Mouse (Mus musculus): ENCODE measurements around the gene Tmc3. TPM values are rescaled to one million over a fixed set of nuclear protein-coding genes. Genes with fewer than 3 reads are reported as not detected.

Tmc3 gene
- polyA plus RNA-seq, 1 experiment from 2014 or later: 0.24 TPM

- TF ChIP-seq EP300 (IDR thresholded peaks at IDR 0.05) (no peak), CTCF (IDR thresholded peaks at IDR 0.05) (no peak)
- Histone ChIP-seq H3K4me2 (replicated peaks; ENCODE audit: low read depth, low read length) (no peak overlapping the region), H3K27ac (ENCODE audit: low read length) (no peak overlapping the region), H3K36me3 (ENCODE audit: insufficient read depth, low read length) (no peaks in the 10 kb centered on the region), H3K9me3 (ENCODE audit: low read length) (no peaks in the 10 kb centered on the region), H3K4me3 (ENCODE audit: low read depth, low read length) (no peak overlapping the region), H3K9ac (replicated peaks; ENCODE audit: low read depth) (no peak overlapping the region), H3K27me3 (replicated peaks; ENCODE audit: insufficient read depth, low read length) (no peaks in the 10 kb centered on the region), H3K4me1 (ENCODE audit: insufficient read depth, low read depth, low read length) (no peaks in the 10 kb centered on the region)
- ATAC-seq (peak; percentile 57; the same call in 1 of the 2 replicates), DNase-seq (ENCODE audit: low spot score) (peak; percentile 67)
- 56% methylated on average over 4 of the region's 4 CpGs for WGBS
Measured at GRCm38 (mm10) chr7:83580946-83581345, 3.8 kb upstream of the Tmc3 start.

GRCm38 (mm10) chr7:83594056-83594455 is 9.3 kb downstream of the Tmc3 start:
- Histone ChIP-seq H3K4me3 (ENCODE audit: low read depth, low read length) (no peak overlapping the region), H3K27me3 (replicated peaks; ENCODE audit: insufficient read depth, low read length) (no peaks in the 10 kb centered on the region), H3K4me1 (ENCODE audit: insufficient read depth, low read depth, low read length) (no peaks in the 10 kb centered on the region), H3K9ac (replicated peaks; ENCODE audit: low read depth) (no peak overlapping the region), H3K9me3 (ENCODE audit: low read length) (no peaks in the 10 kb centered on the region), H3K36me3 (ENCODE audit: insufficient read depth, low read length) (no peaks in the 10 kb centered on the region), H3K27ac (ENCODE audit: low read length) (no peak overlapping the region), H3K4me2 (replicated peaks; ENCODE audit: low read depth, low read length) (no peak overlapping the region)
- TF ChIP-seq EP300 (IDR thresholded peaks at IDR 0.05) (no peak), CTCF (IDR thresholded peaks at IDR 0.05) (no peak)
- ATAC-seq: no peak
- no peak for DNase-seq (ENCODE audit: low spot score)
- WGBS: 78% methylated on average over 3 of the region's 3 CpGs

- H3K4me1 ChIP-seq (ENCODE audit: insufficient read depth, low read depth, low read length): no peaks in the 10 kb centered on the region
- no peaks in the 10 kb centered on the region for H3K36me3 ChIP-seq (ENCODE audit: insufficient read depth, low read length)
- DNase-seq (ENCODE audit: low spot score) (no peak), ATAC-seq (no peak)
- no peak overlapping the region for H3K9ac ChIP-seq (replicated peaks; ENCODE audit: low read depth)
- no peaks in the 10 kb centered on the region for H3K27me3 ChIP-seq (replicated peaks; ENCODE audit: insufficient read depth, low read length)
- H3K27ac ChIP-seq (ENCODE audit: low read length): no peak overlapping the region
- H3K4me3 ChIP-seq (ENCODE audit: low read depth, low read length): no peak overlapping the region
- H3K9me3 ChIP-seq (ENCODE audit: low read length): no peaks in the 10 kb centered on the region
- H3K4me2 ChIP-seq (replicated peaks; ENCODE audit: low read depth, low read length): no peak overlapping the region
- 70% methylated on average over 3 of the region's 3 CpGs for WGBS
- TF ChIP-seq EP300 (IDR thresholded peaks at IDR 0.05) (no peak), CTCF (IDR thresholded peaks at IDR 0.05) (no peak)
Measured at GRCm38 (mm10) chr7:83597063-83597462, 12.3 kb downstream of the Tmc3 start.

- no peak overlapping the region for H3K27ac ChIP-seq (ENCODE audit: low read length)
- H3K27me3 ChIP-seq (replicated peaks; ENCODE audit: insufficient read depth, low read length): no peaks in the 10 kb centered on the region
- H3K9ac ChIP-seq (replicated peaks; ENCODE audit: low read depth): no peak overlapping the region
- ATAC-seq (peak; percentile 50; the same call in 1 of the 2 replicates), DNase-seq (ENCODE audit: low spot score) (peak; percentile 11)
- 64% methylated on average over 13 of the region's 13 CpGs for whole genome bisulfite sequencing
- H3K36me3 ChIP-seq (ENCODE audit: insufficient read depth, low read length): no peaks in the 10 kb centered on the region
- H3K4me3 ChIP-seq (ENCODE audit: low read depth, low read length): no peak overlapping the region
- no peaks in the 10 kb centered on the region for H3K9me3 ChIP-seq (ENCODE audit: low read length)
- H3K4me2 ChIP-seq (replicated peaks; ENCODE audit: low read depth, low read length): no peak overlapping the region
- H3K4me1 ChIP-seq (ENCODE audit: insufficient read depth, low read depth, low read length): no peaks in the 10 kb centered on the region
- TF ChIP-seq EP300 (IDR thresholded peaks at IDR 0.05): no peak
- TF ChIP-seq CTCF (IDR thresholded peaks at IDR 0.05): no peak
Measured at GRCm38 (mm10) chr7:83598997-83599912, 14.5 kb downstream of the Tmc3 start.

GRCm38 (mm10) chr7:83599913-83600286 is 15.2 kb downstream of the Tmc3 start:
- WGBS: 58% methylated on average over 8 of the region's 8 CpGs
- no peak for ATAC-seq
- H3K36me3 ChIP-seq (ENCODE audit: insufficient read depth, low read length): no peaks in the 10 kb centered on the region
- no peak overlapping the region for H3K4me3 ChIP-seq (ENCODE audit: low read depth, low read length)
- no peak overlapping the region for H3K4me2 ChIP-seq (replicated peaks; ENCODE audit: low read depth, low read length)
- H3K27me3 ChIP-seq (replicated peaks; ENCODE audit: insufficient read depth, low read length): no peaks in the 10 kb centered on the region
- no peak overlapping the region for H3K27ac ChIP-seq (ENCODE audit: low read length)
- H3K4me1 ChIP-seq (ENCODE audit: insufficient read depth, low read depth, low read length): no peaks in the 10 kb centered on the region
- H3K9ac ChIP-seq (replicated peaks; ENCODE audit: low read depth): no peak overlapping the region
- DNase-seq (ENCODE audit: low spot score): peak; percentile 6
- H3K9me3 ChIP-seq (ENCODE audit: low read length): no peaks in the 10 kb centered on the region
- peak; percentile 73 for TF ChIP-seq CTCF (IDR thresholded peaks at IDR 0.05)
- TF ChIP-seq EP300 (IDR thresholded peaks at IDR 0.05): no peak

- ATAC-seq: no peak
- no peaks in the 10 kb centered on the region for H3K36me3 ChIP-seq (ENCODE audit: insufficient read depth, low read length)
- no peaks in the 10 kb centered on the region for H3K4me1 ChIP-seq (ENCODE audit: insufficient read depth, low read depth, low read length)
- no peak overlapping the region for H3K4me3 ChIP-seq (ENCODE audit: low read depth, low read length)
- no peaks in the 10 kb centered on the region for H3K27me3 ChIP-seq (replicated peaks; ENCODE audit: insufficient read depth, low read length)
- H3K4me2 ChIP-seq (replicated peaks; ENCODE audit: low read depth, low read length): no peak overlapping the region
- no peaks in the 10 kb centered on the region for H3K9me3 ChIP-seq (ENCODE audit: low read length)
- DNase-seq (ENCODE audit: low spot score): no peak
- no peak overlapping the region for H3K27ac ChIP-seq (ENCODE audit: low read length)
- TF ChIP-seq EP300 (IDR thresholded peaks at IDR 0.05) (no peak), CTCF (IDR thresholded peaks at IDR 0.05) (no peak)
- no peak overlapping the region for H3K9ac ChIP-seq (replicated peaks; ENCODE audit: low read depth)
- WGBS: 83% methylated on average over 7 of the region's 7 CpGs
Measured at GRCm38 (mm10) chr7:83604180-83604944, 19.6 kb downstream of the Tmc3 start.
